ENCODE assay signal across 8 mouse cellular contexts in genomic region chr13:74008948-74009718, GRCm38 (mm10). TPM values are rescaled to one million over a fixed set of nuclear protein-coding genes. Genes with fewer than 3 reads are reported as not detected.
A peak's percentile ranks its signal among the peaks of the same experiment; 100 is the strongest.
DNase-seq lines count a peak whose midpoint lies in the region; ATAC-seq and TF ChIP-seq lines count a peak whose summit lies in the region.

Gene Tppp, plus strand, starts transcription at chr13:74009407.

- peak; percentile 2; the same call in 1 of the 2 replicates for TF ChIP-seq CTCF in gastrocnemius, adult 2 months (IDR thresholded peaks at IDR 0.05)

- H3K9me3 ChIP-seq in hindbrain, embryonic 16.5 days (ENCODE audit: control insufficient read depth, low read length): no peaks in the 10 kb centered on the region

- H3K4me2 ChIP-seq in hindbrain, embryonic 16.5 days (ENCODE audit: low read length): peak within 1 kb of the TSS; percentile 90

- no peaks in the 10 kb centered on the region for H3K36me3 ChIP-seq in hindbrain, embryonic 16.5 days (ENCODE audit: control insufficient read depth, insufficient read depth, low read length)

- intact Hi-C loops in gastrocnemius, adult 2 months (cut with DNase I): loop anchor here (2.0 kb wide), 2 partner anchors 18 to 38 kb away; no protein-coding TSS in a partner anchor

- ATAC-seq in common myeloid progenitor, adult 5-6 weeks (replicated peaks; ENCODE audit: low read depth, poor library complexity, severe bottlenecking): peak; percentile 95
- ATAC-seq in hindbrain, embryonic 16.5 days: peak; percentile 93

- peak; percentile 96 for DNase-seq in ZHBTc4 (ENCODE audit: low read depth, low spot score)
- DNase-seq in gastrocnemius, adult 2 months: peak; percentile 97
- peak; percentile 91 for DNase-seq in left cerebral cortex, adult 11 months (ENCODE audit: low spot score)
- peak; percentile 97 for DNase-seq in lung, postnatal 36 days
- DNase-seq in retina, embryonic 14.5 days (ENCODE audit: low spot score): peak; percentile 84
- peak; percentile 93 for DNase-seq in thymus, postnatal 36 days

- H3K9ac ChIP-seq in hindbrain, embryonic 16.5 days (ENCODE audit: low read depth, low read length): peak within 1 kb of the TSS; percentile 76

- H3K27me3 ChIP-seq in hindbrain, embryonic 16.5 days (replicated peaks; ENCODE audit: control insufficient read depth, insufficient read depth, low read length): no peaks in the 10 kb centered on the region

- H3K4me1 ChIP-seq in hindbrain, embryonic 16.5 days (ENCODE audit: control insufficient read depth, insufficient read depth, low read depth, low read length): peaks cover 15% of the 10 kb centered on the region

- peak within 1 kb of the TSS; percentile 92 for H3K27ac ChIP-seq in gastrocnemius, adult 2 months
- peak within 1 kb of the TSS; percentile 77 for H3K27ac ChIP-seq in hindbrain, embryonic 16.5 days (ENCODE audit: low read depth, low read length)

- H3K4me3 ChIP-seq in gastrocnemius, adult 2 months: peak within 1 kb of the TSS; percentile 85
- H3K4me3 ChIP-seq in hindbrain, embryonic 16.5 days (ENCODE audit: low read length): peak within 1 kb of the TSS; percentile 72

- under 1% methylated on average over 41 of the region's 56 CpGs for WGBS in hindbrain, embryonic 16.5 days

RNA-seq across cellular contexts. Expression of gene Tppp, which starts in this region (rescaled TPM):
- not detected in 2 replicates for total RNA-seq in common myeloid progenitor, adult 5-6 weeks (2017)
- 1 to 10 TPM; 4.7 to 8.6 TPM for total RNA-seq in gastrocnemius, adult 2 months (2021)
- 13.9 and 14.6 TPM in 2 replicates for polyA plus RNA-seq in hindbrain, embryonic 16.5 days (2015; fragmentation: Nextera tagmentation; extraction: Ambion mirVana)

Comparison
In these comparisons a context has a peak if more than half of its experiments do, and no peak if none do; other contexts are left out.
1. Peak in every context shown above with its lines: DNase-seq, ATAC-seq, H3K4me3 ChIP-seq and H3K27ac ChIP-seq.
2. Peak in ATAC-seq in common myeloid progenitor, adult 5-6 weeks; RNA of the gene not detected or under 1 TPM.